Mouse (Mus musculus): Measurements from ENCODE around the gene Abcc4. TPM values are rescaled to one million over a fixed set of nuclear protein-coding genes. Genes with fewer than 3 reads are reported as not detected.
A peak's percentile ranks its signal among the peaks of the same experiment; 100 is the strongest.

Gene Abcc4
- total and polyA plus RNA-seq, 2 experiments from 2014 or later: 2.0 to 4.1 TPM

DNA sequence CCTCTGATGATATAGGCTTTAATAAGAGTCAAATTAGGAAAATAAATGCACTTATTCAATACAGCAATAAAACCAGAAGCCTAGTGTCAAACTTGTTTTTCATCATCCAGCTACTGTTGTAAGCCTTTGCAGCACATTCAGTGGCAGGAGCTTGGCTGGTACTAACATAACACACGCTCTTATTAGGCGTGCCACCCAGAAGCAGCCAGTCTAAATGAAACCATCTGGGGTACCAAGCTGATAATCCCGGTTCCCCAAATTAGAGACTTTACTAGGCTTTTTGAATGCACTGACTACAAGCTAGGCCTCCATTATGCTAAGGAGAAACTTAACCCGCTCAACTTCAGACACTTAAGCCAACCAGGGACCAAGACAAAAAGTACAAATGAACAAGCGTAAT, 195.8 kb downstream of the Abcc4 start:
- no peaks in the 10 kb centered on the region for H3K4me1 ChIP-seq (ENCODE audit: insufficient read depth)
- H3K27ac ChIP-seq (ENCODE audit: low read depth, low read length): no peak overlapping the region
- DNase-seq (peak; percentile 17), ATAC-seq (peak; percentile 50; the same call in 1 of the 2 replicates)
- peaks cover 6% of the 10 kb centered on the region; the same call in 1 of the 2 replicates for H3K27me3 ChIP-seq (ENCODE audit: insufficient read depth, low read length)
- 48% methylated on average over 5 of the region's 5 CpGs for WGBS
- TF ChIP-seq CTCF (IDR thresholded peaks at IDR 0.05; ENCODE audit: low read depth): no peak
- H3K9me3 ChIP-seq (ENCODE audit: low read length): no peaks in the 10 kb centered on the region
- no peak overlapping the region for H3K4me2 ChIP-seq (ENCODE audit: low read depth)
- no peaks in the 10 kb centered on the region for H3K36me3 ChIP-seq (ENCODE audit: insufficient read depth)
- H3K9ac ChIP-seq: no peak overlapping the region
- H3K4me3 ChIP-seq (ENCODE audit: low read depth, low read length): no peak overlapping the region

GRCm38 (mm10) chr14:118507829-118508228, 198.2 kb downstream of the Abcc4 start:
- DNase-seq (no peak), ATAC-seq (no peak)
- no peaks in the 10 kb centered on the region for H3K36me3 ChIP-seq (ENCODE audit: insufficient read depth)
- no peak overlapping the region for H3K4me2 ChIP-seq (ENCODE audit: low read depth)
- 90% methylated on average over 14 of the region's 14 CpGs for WGBS
- no peaks in the 10 kb centered on the region for H3K9me3 ChIP-seq (ENCODE audit: low read length)
- peaks cover 6% of the 10 kb centered on the region; the same call in 1 of the 2 replicates for H3K27me3 ChIP-seq (ENCODE audit: insufficient read depth, low read length)
- no peak overlapping the region for H3K27ac ChIP-seq (ENCODE audit: low read depth, low read length)
- no peak for TF ChIP-seq CTCF (IDR thresholded peaks at IDR 0.05; ENCODE audit: low read depth)
- H3K9ac ChIP-seq: no peak overlapping the region
- no peak overlapping the region for H3K4me3 ChIP-seq (ENCODE audit: low read depth, low read length)
- H3K4me1 ChIP-seq (ENCODE audit: insufficient read depth): no peaks in the 10 kb centered on the region

DNA sequence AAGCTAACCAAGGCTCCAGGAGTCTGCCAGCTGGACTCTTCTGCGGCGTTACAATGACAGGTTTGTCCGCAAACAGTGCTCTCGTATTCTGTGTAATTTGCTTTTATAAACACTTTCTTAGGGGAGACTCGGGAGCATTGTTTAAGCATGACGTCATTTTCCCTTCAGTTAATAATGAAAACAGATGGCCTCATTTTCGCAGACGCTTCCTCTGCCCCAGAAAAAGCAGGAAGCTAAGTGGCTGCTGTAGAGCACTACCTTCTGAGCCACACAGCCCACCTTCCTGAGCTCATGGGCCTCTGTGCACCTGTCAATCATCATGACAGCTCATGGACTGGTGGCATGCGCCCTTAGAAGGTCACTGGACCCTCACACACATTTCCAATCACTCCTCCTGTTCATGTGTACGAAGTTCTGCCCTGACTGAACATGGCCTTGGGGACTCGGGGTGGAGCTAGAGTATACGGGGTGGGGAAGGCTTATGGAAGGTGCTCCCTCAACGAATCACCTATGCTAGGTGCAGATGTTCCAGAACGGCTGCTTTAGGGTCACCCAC, 199.3 kb downstream of the Abcc4 start:
- no peaks in the 10 kb centered on the region for H3K4me1 ChIP-seq (ENCODE audit: insufficient read depth)
- H3K9ac ChIP-seq: no peak overlapping the region
- no peak overlapping the region for H3K4me3 ChIP-seq (ENCODE audit: low read depth, low read length)
- DNase-seq (peak; percentile 47), ATAC-seq (peak; percentile 67)
- H3K4me2 ChIP-seq (ENCODE audit: low read depth): peak overlapping the region; percentile 32
- H3K27ac ChIP-seq (ENCODE audit: low read depth, low read length): no peak overlapping the region
- no peaks in the 10 kb centered on the region for H3K36me3 ChIP-seq (ENCODE audit: insufficient read depth)
- 31% methylated on average over 14 of the region's 14 CpGs for WGBS
- peaks cover 6% of the 10 kb centered on the region; the same call in 1 of the 2 replicates for H3K27me3 ChIP-seq (ENCODE audit: insufficient read depth, low read length)
- no peaks in the 10 kb centered on the region for H3K9me3 ChIP-seq (ENCODE audit: low read length)
- no peak for TF ChIP-seq CTCF (IDR thresholded peaks at IDR 0.05; ENCODE audit: low read depth)

DNA sequence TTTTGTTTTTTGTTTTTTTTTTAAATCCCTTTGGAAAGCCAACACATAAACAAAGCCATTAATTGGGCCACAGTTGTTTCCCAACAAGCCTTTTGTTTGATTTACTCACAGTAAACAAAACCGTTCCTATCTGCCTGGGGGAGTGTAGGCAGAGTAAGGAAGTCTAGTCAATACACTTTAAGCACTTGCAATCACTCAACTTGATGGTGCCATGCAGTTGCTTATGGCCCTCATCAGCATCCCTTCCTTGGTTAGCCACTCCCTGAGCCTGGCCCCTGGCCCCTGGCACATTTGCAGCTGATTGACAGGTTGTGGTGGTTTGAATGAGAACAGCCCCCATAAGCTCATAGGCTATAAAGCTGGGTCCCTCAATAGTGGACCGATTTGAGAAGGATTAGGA, 209.3 kb downstream of the Abcc4 start:
- Histone ChIP-seq H3K4me3 (ENCODE audit: low read depth, low read length) (no peak overlapping the region), H3K4me1 (ENCODE audit: insufficient read depth) (no peaks in the 10 kb centered on the region), H3K9ac (no peak overlapping the region), H3K9me3 (ENCODE audit: low read length) (no peaks in the 10 kb centered on the region), H3K27ac (ENCODE audit: low read depth, low read length) (no peak overlapping the region), H3K36me3 (ENCODE audit: insufficient read depth) (no peaks in the 10 kb centered on the region), H3K27me3 (ENCODE audit: insufficient read depth, low read length) (no peaks in the 10 kb centered on the region), H3K4me2 (ENCODE audit: low read depth) (no peak overlapping the region)
- WGBS: 51% methylated on average over 2 of the region's 2 CpGs
- no peak for ATAC-seq
- no peak for TF ChIP-seq CTCF (IDR thresholded peaks at IDR 0.05; ENCODE audit: low read depth)
- no peak for DNase-seq

DNA sequence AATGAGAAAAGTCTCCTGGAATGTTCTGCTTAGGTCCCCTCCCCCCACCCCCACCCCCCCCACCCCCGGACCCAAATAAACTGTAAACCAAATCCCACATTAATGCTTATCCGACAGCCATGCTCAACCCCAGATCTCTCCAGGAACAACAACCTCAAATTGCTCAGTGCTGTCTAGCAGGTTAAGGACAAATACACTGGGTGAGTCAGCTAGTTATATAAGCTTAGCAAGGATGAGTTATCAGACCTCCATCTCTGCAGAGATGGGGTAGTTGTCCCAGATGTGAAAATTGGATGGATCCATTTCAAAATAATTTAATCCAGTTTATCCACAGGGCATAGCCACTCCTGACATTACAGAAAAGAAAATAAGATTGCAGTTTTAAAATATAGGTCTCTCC, 210.6 kb downstream of the Abcc4 start:
- DNase-seq (no peak), ATAC-seq (no peak)
- Histone ChIP-seq H3K27me3 (ENCODE audit: insufficient read depth, low read length) (peaks cover 1% of the 10 kb centered on the region; the same call in 1 of the 2 replicates), H3K4me3 (ENCODE audit: low read depth, low read length) (no peak overlapping the region), H3K27ac (ENCODE audit: low read depth, low read length) (no peak overlapping the region), H3K9me3 (ENCODE audit: low read length) (no peaks in the 10 kb centered on the region), H3K4me1 (ENCODE audit: insufficient read depth) (no peaks in the 10 kb centered on the region), H3K36me3 (ENCODE audit: insufficient read depth) (no peaks in the 10 kb centered on the region), H3K4me2 (ENCODE audit: low read depth) (no peak overlapping the region), H3K9ac (no peak overlapping the region)
- no peak for TF ChIP-seq CTCF (IDR thresholded peaks at IDR 0.05; ENCODE audit: low read depth)
- 73% methylated on average over 2 of the region's 2 CpGs for WGBS

DNA sequence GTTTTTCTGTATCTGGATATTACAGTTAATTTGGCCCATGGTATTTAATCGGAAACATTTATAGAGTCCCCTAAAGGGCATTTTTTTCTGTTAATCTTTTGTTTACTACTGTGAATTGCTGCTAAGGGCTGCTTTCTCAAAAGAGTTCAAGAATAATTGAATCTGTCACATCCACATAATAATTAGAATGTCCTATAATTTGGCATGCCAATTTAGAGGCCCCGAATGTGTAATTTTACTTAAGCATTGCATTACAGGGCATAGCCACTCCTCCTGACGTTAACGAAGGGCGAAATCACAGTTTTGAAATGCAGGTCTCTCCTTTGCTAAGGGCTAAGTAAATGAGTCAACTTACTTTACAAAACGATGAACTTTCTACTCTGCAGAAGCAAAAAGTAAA, 214.3 kb downstream of the Abcc4 start:
- no peak for DNase-seq
- no peak for TF ChIP-seq CTCF (IDR thresholded peaks at IDR 0.05; ENCODE audit: low read depth)

DNA sequence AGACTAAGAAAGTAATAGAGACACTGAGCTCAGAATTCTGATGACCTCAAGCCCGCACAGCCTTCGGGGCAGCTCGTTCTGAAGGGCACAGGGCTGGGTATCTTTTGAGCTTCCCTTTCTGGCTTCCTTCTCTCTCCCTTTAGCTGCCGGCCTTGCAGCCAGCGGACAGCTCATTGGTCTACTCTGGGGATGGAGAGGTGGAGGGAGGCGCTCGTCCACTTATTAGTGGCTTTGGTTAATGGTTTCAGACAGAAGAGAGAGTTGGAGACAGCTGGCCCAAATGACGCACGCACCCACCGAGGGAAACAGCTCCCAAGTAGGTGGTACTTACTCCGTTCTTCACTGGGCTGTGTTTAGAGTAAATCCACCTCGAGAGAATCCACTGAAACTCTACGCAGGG, 214.7 kb downstream of the Abcc4 start:
- WGBS: 11% methylated on average over 13 of the region's 13 CpGs
- Histone ChIP-seq H3K4me1 (ENCODE audit: insufficient read depth) (no peaks in the 10 kb centered on the region), H3K4me3 (ENCODE audit: low read depth, low read length) (no peak overlapping the region), H3K9me3 (ENCODE audit: low read length) (no peaks in the 10 kb centered on the region), H3K9ac (no peak overlapping the region), H3K27me3 (ENCODE audit: insufficient read depth, low read length) (peaks cover 10% of the 10 kb centered on the region; the same call in 1 of the 2 replicates), H3K4me2 (ENCODE audit: low read depth) (peak overlapping the region; percentile 30), H3K36me3 (ENCODE audit: insufficient read depth) (no peaks in the 10 kb centered on the region), H3K27ac (ENCODE audit: low read depth, low read length) (no peak overlapping the region)
- no peak for DNase-seq
- no peak for TF ChIP-seq CTCF (IDR thresholded peaks at IDR 0.05; ENCODE audit: low read depth)
- no peak for ATAC-seq

More for the DNA sequence above, 214.3 kb downstream of the Abcc4 start:
- H3K4me2 ChIP-seq (ENCODE audit: low read depth): no peak overlapping the region
- 24% methylated on average over 6 of the region's 6 CpGs for WGBS
- H3K9me3 ChIP-seq (ENCODE audit: low read length): no peaks in the 10 kb centered on the region
- no peaks in the 10 kb centered on the region for H3K36me3 ChIP-seq (ENCODE audit: insufficient read depth)
- H3K27me3 ChIP-seq (ENCODE audit: insufficient read depth, low read length): peaks cover 10% of the 10 kb centered on the region; the same call in 1 of the 2 replicates
- no peak overlapping the region for H3K9ac ChIP-seq
- no peak overlapping the region for H3K27ac ChIP-seq (ENCODE audit: low read depth, low read length)
- no peaks in the 10 kb centered on the region for H3K4me1 ChIP-seq (ENCODE audit: insufficient read depth)
- no peak overlapping the region for H3K4me3 ChIP-seq (ENCODE audit: low read depth, low read length)
- no peak for ATAC-seq
